Mouse (Mus musculus) heart, adult 2 months (tissue): ENCODE data around the gene Zbtb40.

Source experiments
- CTCF ChIP-seq: fragments of 200-600 bp; IDR thresholded peaks from 2 replicates; pipeline ENCODE4 v1.8.1; 2022; ENCODE audit warnings: antibody characterized with exemption, mild to moderate bottlenecking, moderate library complexity
- EP300 ChIP-seq: fragments of 200-500 bp; IDR thresholded peaks from 2 replicates; pipeline ENCODE4 v1.6.1; 2011; ENCODE audit warnings: low read depth, low read length, control low read depth; ENCODE audit not compliant: insufficient read depth
- POLR2A ChIP-seq: fragments of 200-500 bp; IDR thresholded peaks from 2 replicates; pipeline ENCODE4 v1.6.1; 2011; ENCODE audit warnings: mild to moderate bottlenecking, low read depth, low read length, control low read depth; ENCODE audit not compliant: insufficient read depth

DNA sequence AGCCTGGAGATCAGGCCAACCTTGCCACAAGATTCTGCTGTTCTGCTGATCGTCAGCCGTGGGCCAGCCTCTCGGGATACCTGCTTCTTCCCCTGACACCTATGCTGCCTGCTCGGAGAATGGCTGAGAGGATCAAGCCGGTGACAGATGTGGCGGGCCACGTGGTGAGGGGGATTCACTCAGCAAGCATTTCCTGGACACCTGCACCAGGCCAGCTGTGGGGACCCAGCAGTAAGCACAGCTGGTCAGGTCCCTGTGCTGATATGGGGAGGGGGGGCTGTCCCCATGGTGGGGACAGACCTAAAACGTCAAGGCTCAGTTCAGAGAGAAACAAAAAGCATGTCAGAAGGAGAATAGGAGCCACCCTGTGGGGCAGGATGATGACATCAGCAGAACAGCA, 79.5 kb downstream of the Zbtb40 start:
- TF ChIP-seq EP300 (no peak), POLR2A (no peak), CTCF (no peak)
